Mouse (Mus musculus) small intestine, adult 2 months (tissue): ENCODE results near the gene Dnttip1.

Experiments used
- CTCF ChIP-seq: fragments of 200-500 bp; IDR thresholded peaks from 2 replicates; pipeline ENCODE4 v1.5.1; 2012; ENCODE audit warnings: low read depth, mild to moderate bottlenecking, control low read depth, inconsistent platforms, low read length, moderate library complexity, mixed read lengths; ENCODE audit not compliant: insufficient replicate concordance, insufficient read length; ENCODE audit errors: extremely low read depth
- POLR2A ChIP-seq: fragments of 200-500 bp; IDR thresholded peaks from 2 replicates; pipeline ENCODE4 v1.6.1; 2012; ENCODE audit warnings: low read depth, mild to moderate bottlenecking, control low read depth, inconsistent platforms, low read length, moderate library complexity

GRCm38 (mm10) chr2:164773989-164774364 is 28.2 kb downstream of the Dnttip1 start:
- no peak for TF ChIP-seq CTCF
- no peak for TF ChIP-seq POLR2A
